Mouse (Mus musculus) CH12.LX (cell line): ENCODE measurements at regions not wholly inside any gene's neighbourhood (a gene's known extent, or its start where the extent isn't known, plus 50 kb on each side); places are given as distances from the start of the nearest gene placed in this dataset.

ENCODE experiments used
- DNase-seq: peaks from one replicate; pipeline ENCODE4 v3.0.0-alpha.2; 2013; ENCODE audit errors: extremely low read depth
- H3K27ac ChIP-seq: 2 replicates; pipeline ENCODE4 v1.5.1; 2012; ENCODE audit warnings: low read depth, mild to moderate bottlenecking, control low read depth, moderate library complexity; ENCODE audit not compliant: insufficient read depth
- H3K27me3 ChIP-seq: replicated peaks from 2 replicates; pipeline ENCODE3; 2012; ENCODE audit warnings: inconsistent platforms
- H3K36me3 ChIP-seq, 2 experiments: replicated peaks in 1 of 2; 2 replicates each; pipeline versions ENCODE3 to v1.6.1; 2012; ENCODE audit warnings: inconsistent platforms in 1 of 2, low read length in 1 of 2, mild to moderate bottlenecking in 1 of 2, mixed read lengths in 1 of 2, moderate library complexity in 1 of 2; ENCODE audit not compliant: control insufficient read depth in 1 of 2, insufficient read depth in 1 of 2
- H3K4me1 ChIP-seq, 2 experiments: 2 replicates each; pipeline ENCODE4 v1.6.1; 2012; ENCODE audit warnings: inconsistent platforms in 1 of 2, moderate library complexity in 1 of 2; ENCODE audit not compliant: insufficient read depth in 2 of 2, control insufficient read depth in 1 of 2
- H3K4me2 ChIP-seq: 2 replicates; pipeline ENCODE4 v1.6.1; 2012; ENCODE audit warnings: low read depth, mild to moderate bottlenecking, control low read depth; ENCODE audit not compliant: poor library complexity, insufficient read depth, severe bottlenecking
- H3K4me3 ChIP-seq, 3 experiments: fragments of 150-350 bp in 1 of 3; sonication (generic) in 1 of 3; replicated peaks in 1 of 3; 2 replicates each; pipeline versions ENCODE3 to v1.5.1; 2011 to 2012; ENCODE audit warnings: low read depth in 2 of 3, low read length in 2 of 3, mild to moderate bottlenecking in 2 of 3, moderate library complexity in 2 of 3, control low read depth in 1 of 3, improper control_type of control experiment in 1 of 3, inconsistent platforms in 1 of 3, mixed read lengths in 1 of 3; ENCODE audit not compliant: poor library complexity in 1 of 3
- H3K79me2 ChIP-seq: replicated peaks from 2 replicates; pipeline ENCODE4 v1.6.1; 2012; ENCODE audit warnings: mild to moderate bottlenecking, moderate library complexity; ENCODE audit not compliant: control insufficient read depth, poor library complexity, insufficient read depth, severe bottlenecking; ENCODE audit errors: extremely low read depth
- H3K9ac ChIP-seq: 2 replicates; pipeline ENCODE4 v1.6.1; 2012; ENCODE audit warnings: low read depth, mild to moderate bottlenecking, control low read depth, moderate library complexity; ENCODE audit not compliant: insufficient read depth
- H3K9me3 ChIP-seq: replicated peaks from 2 replicates; pipeline ENCODE3; 2012; ENCODE audit warnings: low read length, inconsistent platforms, mixed read lengths
- CHD2 ChIP-seq: IDR thresholded peaks from 2 replicates; pipeline ENCODE4 v1.6.1; 2011; ENCODE audit warnings: low read length, improper control_type of control experiment
- CTCF ChIP-seq, 2 experiments: IDR thresholded peaks in 1 of 2; conservative IDR thresholded peaks in 1 of 2; 2 replicates each; pipeline ENCODE4 v1.5.1; 2011 to 2012; ENCODE audit warnings: low read depth in 2 of 2, low read length in 2 of 2, improper control_type of control experiment in 1 of 2, inconsistent platforms in 1 of 2, mild to moderate bottlenecking in 1 of 2, moderate library complexity in 1 of 2
- E2F4 ChIP-seq: IDR thresholded peaks from 2 replicates; pipeline ENCODE4 v1.6.1; 2011; ENCODE audit warnings: low read depth, low read length, improper control_type of control experiment; ENCODE audit not compliant: insufficient replicate concordance
- ELF1 ChIP-seq: IDR thresholded peaks from 2 replicates; pipeline ENCODE4 v1.6.1; 2014; ENCODE audit warnings: low read depth, mild to moderate bottlenecking, inconsistent platforms, low read length, improper control_type of control experiment
- EP300 ChIP-seq: IDR thresholded peaks from 2 replicates; pipeline ENCODE4 v1.6.1; 2011; ENCODE audit warnings: low read length, improper control_type of control experiment
- IRF4 ChIP-seq: IDR thresholded peaks from 2 replicates; pipeline ENCODE4 v1.6.1; 2014; ENCODE audit warnings: low read depth, mild to moderate bottlenecking, inconsistent platforms, low read length, improper control_type of control experiment
- JUN ChIP-seq: IDR thresholded peaks from 2 replicates; pipeline ENCODE4 v1.6.1; 2011; ENCODE audit warnings: low read depth, mild to moderate bottlenecking, low read length, improper control_type of control experiment, moderate library complexity; ENCODE audit not compliant: insufficient read depth
- JUND ChIP-seq: conservative IDR thresholded peaks from 2 replicates; pipeline ENCODE4 v1.6.1; 2011; ENCODE audit warnings: low read depth, low read length, improper control_type of control experiment
- MAZ ChIP-seq: IDR thresholded peaks from 2 replicates; pipeline ENCODE4 v1.6.1; 2012; ENCODE audit warnings: low read depth, mild to moderate bottlenecking, inconsistent platforms, low read length, improper control_type of control experiment, moderate library complexity
- MEF2A ChIP-seq: IDR thresholded peaks from 2 replicates; pipeline ENCODE4 v1.6.1; 2014; ENCODE audit warnings: low read depth, mild to moderate bottlenecking, inconsistent platforms, low read length, improper control_type of control experiment, borderline replicate concordance
- MXI1 ChIP-seq: IDR thresholded peaks from 2 replicates; pipeline ENCODE4 v1.6.1; 2011; ENCODE audit warnings: mild to moderate bottlenecking, low read depth, low read length, improper control_type of control experiment
- NELFE ChIP-seq: IDR thresholded peaks from 2 replicates; pipeline ENCODE4 v1.6.1; 2011; ENCODE audit warnings: low read depth, low read length, improper control_type of control experiment
- NRF1 ChIP-seq: IDR thresholded peaks from 2 replicates; pipeline ENCODE4 v1.6.1; 2014; ENCODE audit warnings: low read depth, mild to moderate bottlenecking, inconsistent platforms, low read length, improper control_type of control experiment, moderate library complexity
- PAX5 ChIP-seq: IDR thresholded peaks from 2 replicates; pipeline ENCODE4 v1.6.1; 2012; ENCODE audit warnings: low read length, inconsistent platforms, mixed read lengths
- POLR2AphosphoS2 ChIP-seq: IDR thresholded peaks from 2 replicates; pipeline ENCODE4 v1.6.1; 2011; ENCODE audit warnings: low read depth, low read length, improper control_type of control experiment
- TBP ChIP-seq: conservative IDR thresholded peaks from 2 replicates; pipeline ENCODE4 v1.6.1; 2011; ENCODE audit warnings: low read depth, low read length, improper control_type of control experiment
- UBTF ChIP-seq: IDR thresholded peaks from 2 replicates; pipeline ENCODE4 v1.6.1; 2012; ENCODE audit warnings: low read depth, mild to moderate bottlenecking, inconsistent platforms, low read length, improper control_type of control experiment, moderate library complexity
- USF1 ChIP-seq: IDR thresholded peaks from 2 replicates; pipeline ENCODE4 v1.6.1; 2014; ENCODE audit warnings: low read depth, mild to moderate bottlenecking, inconsistent platforms, low read length, improper control_type of control experiment
- ZKSCAN1 ChIP-seq: IDR thresholded peaks from 2 replicates; pipeline ENCODE4 v1.6.1; 2012; ENCODE audit warnings: low read depth, inconsistent platforms, low read length, improper control_type of control experiment, borderline replicate concordance
- ZNF384 ChIP-seq: IDR thresholded peaks from 2 replicates; pipeline ENCODE4 v1.6.1; 2012; ENCODE audit warnings: low read depth, low read length, improper control_type of control experiment, inconsistent platforms
- dilution Hi-C: fragments of 300-500 bp; cut with MboI; formaldehyde crosslinking; loops from 2 replicates; pipeline ENCODE4 v1.14.3; 2020; ENCODE audit warnings: low sequenced_read_pairs; ENCODE audit not compliant: extremely low pct_unique_long_range_greater_than_20kb, extremely low pct_ligation_motif_present
- in situ Hi-C: fragments of 300-500 bp; cut with MboI; formaldehyde crosslinking; loops from 3 replicates; pipeline ENCODE4 v1.14.3; 2019; ENCODE audit warnings: low sequenced_read_pairs, low pct_ligation_motif_present, low pct_unique_long_range_greater_than_20kb, mixed read lengths

GRCm38 (mm10) chr10:54761084-54761483 is 684.7 kb upstream of the Man1a start:
- H3K4me3 ChIP-seq: no peak overlapping the region
- H3K9me3 ChIP-seq: no peaks in the 10 kb centered on the region
- no peak overlapping the region for H3K9ac ChIP-seq
- TF ChIP-seq ZNF384: no peak
- TF ChIP-seq ELF1: no peak
- no peak for TF ChIP-seq PAX5
- no peak for TF ChIP-seq POLR2AphosphoS2
- TF ChIP-seq MAZ: no peak
- no peak for TF ChIP-seq EP300
- TF ChIP-seq ZKSCAN1: no peak
- no peak for TF ChIP-seq JUN
- no peak for TF ChIP-seq USF1
- TF ChIP-seq MEF2A: no peak
- no peak for TF ChIP-seq MXI1
- TF ChIP-seq IRF4: no peak
- TF ChIP-seq CTCF (conservative IDR thresholded peaks at IDR 0.05 in 1 of 2, IDR thresholded peaks at IDR 0.05 in 1 of 2; ENCODE audit: low read depth in 2 of 2, low read length in 2 of 2): no peak
- no peak for TF ChIP-seq UBTF
- TF ChIP-seq JUND: no peak
- no peak for TF ChIP-seq NELFE
- DNase-seq: no peak
- no peak overlapping the region for H3K4me2 ChIP-seq
- dilution Hi-C loops (no loop called here), in situ Hi-C loops (no loop called here)
- no peaks in the 10 kb centered on the region for H3K27me3 ChIP-seq
- H3K27ac ChIP-seq: no peak overlapping the region
- no peaks in the 10 kb centered on the region for H3K4me1 ChIP-seq
- no peaks in the 10 kb centered on the region for H3K79me2 ChIP-seq
- H3K36me3 ChIP-seq: no peaks in the 10 kb centered on the region

GRCm38 (mm10) chr10:54749239-54749638 is 672.8 kb upstream of the Man1a start:
- no peaks in the 10 kb centered on the region for H3K36me3 ChIP-seq
- in situ Hi-C loops: no loop called here
- H3K79me2 ChIP-seq: no peaks in the 10 kb centered on the region
- no peak for DNase-seq
- no peak for TF ChIP-seq TBP
- TF ChIP-seq UBTF: no peak
- TF ChIP-seq CHD2: no peak
- TF ChIP-seq ELF1: no peak
- no peak for TF ChIP-seq NELFE
- TF ChIP-seq PAX5: no peak
- no peak for TF ChIP-seq MEF2A
- TF ChIP-seq E2F4: no peak
- TF ChIP-seq NRF1: no peak
- no peak for TF ChIP-seq CTCF (conservative IDR thresholded peaks at IDR 0.05 in 1 of 2, IDR thresholded peaks at IDR 0.05 in 1 of 2; ENCODE audit: low read depth in 2 of 2, low read length in 2 of 2)
- no peak for TF ChIP-seq ZNF384
- no peaks in the 10 kb centered on the region for H3K9me3 ChIP-seq
- no peak overlapping the region for H3K4me2 ChIP-seq
- H3K9ac ChIP-seq: no peak overlapping the region
- H3K4me3 ChIP-seq: no peak overlapping the region
- no peak overlapping the region for H3K27ac ChIP-seq
- dilution Hi-C loops: no loop called here
- no peaks in the 10 kb centered on the region for H3K27me3 ChIP-seq
- no peaks in the 10 kb centered on the region for H3K4me1 ChIP-seq
